Mouse (Mus musculus): ENCODE results near the gene Slc6a19. TPM values are rescaled to one million over a fixed set of nuclear protein-coding genes. Genes with fewer than 3 reads are reported as not detected.

Gene Slc6a19
- polyA plus RNA-seq, 1 experiment from 2014 or later, result not detected

DNA sequence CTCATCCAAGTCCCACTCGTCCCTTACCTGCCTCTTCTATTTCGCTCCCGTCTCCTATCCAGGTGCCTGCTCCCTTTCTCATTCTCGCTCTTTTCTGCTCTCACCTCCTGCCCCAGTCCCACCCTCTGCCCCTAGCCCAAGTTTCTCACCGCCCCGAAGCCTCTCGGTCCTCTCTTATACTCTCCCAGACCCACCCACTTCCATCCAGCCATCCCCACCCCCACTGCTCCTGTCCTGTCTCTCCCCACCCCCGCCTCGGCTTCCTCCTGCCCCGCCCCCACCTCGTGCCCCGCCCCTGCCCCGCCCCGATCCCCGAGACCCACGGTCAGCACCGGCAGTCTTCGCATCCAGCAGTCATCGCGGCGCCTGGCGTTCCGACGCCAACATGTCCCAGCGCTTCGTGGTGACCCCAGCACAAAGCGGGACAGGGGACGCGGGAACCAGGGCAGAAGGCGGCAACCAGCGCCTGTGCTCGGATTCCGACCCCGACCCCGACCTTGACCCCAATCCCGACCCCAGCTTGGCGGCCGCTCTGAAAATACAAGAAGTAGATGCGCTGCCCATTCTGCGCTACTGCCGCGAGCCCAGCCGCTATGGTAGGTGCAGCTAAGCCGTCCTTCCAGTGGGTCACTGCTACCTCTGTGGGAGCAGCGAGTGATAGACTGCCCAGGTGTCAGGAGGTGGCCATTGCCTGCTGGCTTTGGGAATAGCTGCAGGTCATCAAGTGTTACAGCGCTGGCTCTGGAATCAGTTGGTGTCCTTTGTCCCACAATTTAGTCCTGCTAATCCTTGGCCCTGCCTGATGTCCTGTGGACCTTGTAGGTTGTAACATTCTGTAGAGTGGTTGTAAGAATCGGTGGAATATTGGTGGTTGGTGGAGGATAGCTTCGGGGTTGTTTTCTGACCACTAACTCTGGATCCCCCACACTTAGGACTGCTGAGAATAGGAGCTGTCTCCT lies 28.4 kb upstream of the Slc6a19 start, which contains the start of gene Slc12a7:
Gene Slc12a7, plus strand, starts transcription at position 353 of the 959 bp plus-strand sequence.
- WGBS, result 5% methylated on average over 48 of the region's 48 CpGs
- Histone ChIP-seq H3K9ac (replicated peaks) (peak within 1 kb of the TSS; percentile 52; the same call in 1 of the 2 replicates), H3K4me1 (replicated peaks) (peaks cover 22% of the 10 kb centered on the region), H3K4me2 (peak within 1 kb of the TSS; percentile 86), H3K9me3 (no peaks in the 10 kb centered on the region), H3K27me3 (peaks cover 28% of the 10 kb centered on the region), H3K4me3 (replicated peaks) (peak within 1 kb of the TSS; percentile 45), H3K27ac (no peak within 1 kb of the TSS), H3K36me3 (no peaks in the 10 kb centered on the region)
- peak; percentile 53; the same call in 1 of the 2 replicates for ATAC-seq (ENCODE audit: insufficient number of reproducible peaks, insufficient read depth, low FRiP score, low TSS enrichment, low read depth)

DNA sequence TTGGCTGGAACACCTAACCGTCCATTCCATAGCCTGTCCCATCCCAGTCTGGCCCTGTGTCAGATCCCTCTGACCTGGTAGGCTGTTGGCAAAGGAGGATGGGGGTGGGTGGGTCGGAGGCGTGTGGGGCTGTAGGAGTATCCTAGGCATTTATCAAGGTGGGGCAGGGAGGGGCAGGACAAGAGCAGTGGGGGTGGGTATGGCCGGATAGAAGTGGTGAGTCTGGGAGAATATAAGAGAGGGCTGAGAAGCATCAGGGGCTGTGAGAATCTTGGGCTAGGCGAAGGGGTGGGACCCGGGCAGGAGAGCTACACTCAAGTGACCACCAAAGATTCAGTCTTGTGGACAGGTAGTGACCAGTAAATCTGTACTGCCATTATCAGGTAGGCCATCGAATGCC lies 27.6 kb upstream of the Slc6a19 start:
- Histone ChIP-seq H3K27ac (no peak overlapping the region), H3K4me3 (replicated peaks) (peak overlapping the region; percentile 45), H3K4me2 (peak overlapping the region; percentile 86), H3K9me3 (no peaks in the 10 kb centered on the region), H3K27me3 (peaks cover 28% of the 10 kb centered on the region), H3K36me3 (no peaks in the 10 kb centered on the region), H3K4me1 (replicated peaks) (peaks cover 22% of the 10 kb centered on the region), H3K9ac (replicated peaks) (peak overlapping the region; percentile 52; the same call in 1 of the 2 replicates)
- ATAC-seq (ENCODE audit: insufficient number of reproducible peaks, insufficient read depth, low FRiP score, low TSS enrichment, low read depth), result peak; percentile 21; the same call in 1 of the 2 replicates
- WGBS, result 64% methylated on average over 7 of the region's 7 CpGs

DNA sequence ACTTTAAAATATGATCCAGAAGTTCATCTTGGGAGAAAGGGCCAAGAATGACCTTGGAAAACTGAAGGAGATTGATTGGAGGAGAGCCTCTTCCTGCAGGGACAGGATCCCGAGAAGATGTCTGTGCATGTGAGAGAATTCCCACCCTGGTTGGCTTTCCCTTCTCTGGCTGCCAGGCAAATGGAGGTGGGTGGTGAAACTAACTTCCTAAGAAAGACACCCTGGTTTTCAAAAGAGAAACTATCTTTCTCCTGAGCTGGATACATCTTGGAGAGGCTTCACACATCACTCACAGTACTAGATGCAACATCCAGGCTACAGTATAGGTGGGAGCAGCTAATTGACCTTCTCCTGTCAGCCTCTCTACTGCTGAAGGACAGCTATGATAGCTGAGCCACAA lies 26.2 kb upstream of the Slc6a19 start:
- WGBS, result 50% methylated on average over 1 of the region's 1 CpGs
- peaks cover 28% of the 10 kb centered on the region for H3K27me3 ChIP-seq
- H3K36me3 ChIP-seq, result no peaks in the 10 kb centered on the region
- H3K4me2 ChIP-seq, result no peak overlapping the region
- H3K4me3 ChIP-seq (replicated peaks), result no peak overlapping the region
- peaks cover 22% of the 10 kb centered on the region for H3K4me1 ChIP-seq (replicated peaks)
- no peaks in the 10 kb centered on the region for H3K9me3 ChIP-seq
- H3K9ac ChIP-seq (replicated peaks), result no peak overlapping the region
- no peak overlapping the region for H3K27ac ChIP-seq
- ATAC-seq (ENCODE audit: insufficient number of reproducible peaks, insufficient read depth, low FRiP score, low TSS enrichment, low read depth), result no peak

DNA sequence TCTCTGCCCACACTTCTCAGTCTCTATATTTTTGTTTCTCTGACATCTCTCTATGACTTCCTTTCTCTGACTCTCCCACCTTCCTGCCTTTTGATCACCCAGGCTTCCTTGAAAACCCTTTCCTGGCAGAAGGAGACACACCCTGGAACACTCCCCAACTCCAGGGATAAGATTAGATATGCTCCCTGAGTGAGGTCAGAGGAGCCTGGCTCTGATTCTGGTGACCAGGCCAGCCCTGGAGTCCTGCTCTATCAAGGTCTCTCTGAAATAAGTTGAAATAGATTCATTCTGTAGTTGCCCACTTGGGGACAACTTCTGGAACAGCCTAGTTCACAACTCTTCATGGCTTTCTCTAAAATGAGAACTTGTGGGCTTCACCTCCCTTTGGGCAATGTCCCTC lies 24.0 kb upstream of the Slc6a19 start:
- Histone ChIP-seq H3K9ac (replicated peaks) (no peak overlapping the region), H3K36me3 (no peaks in the 10 kb centered on the region), H3K9me3 (no peaks in the 10 kb centered on the region), H3K4me2 (no peak overlapping the region), H3K4me1 (replicated peaks) (peaks cover 11% of the 10 kb centered on the region), H3K27ac (no peak overlapping the region), H3K4me3 (replicated peaks) (no peak overlapping the region), H3K27me3 (peaks cover 17% of the 10 kb centered on the region)
- ATAC-seq (ENCODE audit: insufficient number of reproducible peaks, insufficient read depth, low FRiP score, low TSS enrichment, low read depth), result no peak

DNA sequence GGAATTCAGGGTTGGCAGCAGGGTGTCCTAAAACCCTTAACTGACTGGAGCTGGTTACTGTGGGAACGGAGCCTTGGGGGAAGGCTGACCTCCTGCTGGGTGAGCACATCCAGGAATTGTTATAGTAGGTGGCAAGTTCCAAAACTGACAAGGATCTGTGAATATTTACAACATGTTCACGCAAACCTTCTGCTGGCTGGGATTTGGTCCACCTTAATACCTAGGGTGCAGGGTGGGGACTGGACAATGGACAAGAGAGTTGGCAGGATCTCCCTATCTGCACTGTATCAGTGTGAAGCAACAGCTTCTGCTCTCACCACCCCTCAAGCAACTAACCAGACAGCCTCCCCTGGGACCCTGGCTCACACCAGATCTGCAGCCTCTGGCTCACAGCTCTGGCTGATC lies 23.0 kb upstream of the Slc6a19 start:
- Histone ChIP-seq H3K4me2 (no peak overlapping the region), H3K9me3 (no peaks in the 10 kb centered on the region), H3K9ac (replicated peaks) (no peak overlapping the region), H3K36me3 (no peaks in the 10 kb centered on the region), H3K27me3 (peaks cover 7% of the 10 kb centered on the region), H3K27ac (no peak overlapping the region), H3K4me1 (replicated peaks) (peaks cover 7% of the 10 kb centered on the region), H3K4me3 (replicated peaks) (no peak overlapping the region)
- ATAC-seq (ENCODE audit: insufficient number of reproducible peaks, insufficient read depth, low FRiP score, low TSS enrichment, low read depth), result no peak
- whole genome bisulfite sequencing, result 26% methylated on average over 2 of the region's 2 CpGs

DNA sequence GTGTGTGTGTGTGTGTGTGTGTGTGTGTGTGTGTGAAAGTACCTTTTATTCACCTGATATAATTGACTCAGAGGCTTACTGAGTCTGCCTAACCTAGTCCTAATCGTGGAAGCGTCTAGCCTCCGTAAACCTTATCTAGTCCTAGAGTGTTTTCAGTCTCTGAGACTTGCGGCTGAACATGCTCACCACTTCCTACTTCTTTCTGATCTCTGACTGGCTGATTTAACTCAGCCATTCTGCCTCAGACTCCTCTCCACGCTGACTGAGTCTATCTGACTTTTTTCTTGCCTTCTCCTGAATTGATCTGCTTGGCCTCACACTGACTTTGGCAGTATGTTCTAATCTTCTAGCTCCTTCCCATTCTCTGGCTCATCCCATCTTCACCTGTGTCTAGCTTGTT lies 20.6 kb upstream of the Slc6a19 start:
- Histone ChIP-seq H3K4me1 (replicated peaks) (no peaks in the 10 kb centered on the region; the same call in 1 of the 2 replicates), H3K9me3 (no peaks in the 10 kb centered on the region), H3K36me3 (no peaks in the 10 kb centered on the region), H3K4me3 (replicated peaks) (no peak overlapping the region), H3K9ac (replicated peaks) (no peak overlapping the region), H3K4me2 (no peak overlapping the region), H3K27me3 (no peaks in the 10 kb centered on the region), H3K27ac (no peak overlapping the region)
- ATAC-seq (ENCODE audit: insufficient number of reproducible peaks, insufficient read depth, low FRiP score, low TSS enrichment, low read depth), result no peak
- WGBS, result 77% methylated on average over 5 of the region's 5 CpGs

DNA sequence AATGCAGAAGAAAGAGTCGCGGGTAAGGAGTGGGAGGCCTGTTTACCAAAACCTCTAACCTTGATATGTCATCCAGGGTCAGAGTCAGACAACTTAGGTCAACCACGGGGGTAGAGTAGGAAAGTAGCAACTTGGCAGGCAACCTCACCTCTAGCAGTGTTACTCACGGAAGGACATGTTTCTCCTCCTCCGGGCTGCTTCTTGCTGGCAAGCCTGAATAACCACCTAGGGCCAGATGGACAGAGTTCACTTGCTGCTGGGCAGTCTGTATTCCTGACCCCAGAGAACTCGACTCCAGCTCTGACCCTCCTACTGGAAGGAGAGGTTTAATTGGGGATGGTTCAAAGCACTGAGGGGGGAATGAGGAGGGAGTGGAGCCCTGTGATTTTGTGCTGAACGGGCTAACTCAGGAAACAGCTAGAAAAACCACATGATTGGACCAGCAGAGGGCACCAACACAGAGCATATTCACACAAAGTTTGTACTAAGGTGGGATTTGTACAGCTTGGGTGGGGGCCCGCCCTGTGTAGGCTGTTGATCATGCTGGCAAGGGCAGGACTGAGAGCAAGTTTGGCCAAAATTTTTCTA lies 18.5 kb upstream of the Slc6a19 start:
- Histone ChIP-seq H3K27ac (no peak overlapping the region), H3K4me2 (no peak overlapping the region), H3K36me3 (no peaks in the 10 kb centered on the region), H3K9me3 (no peaks in the 10 kb centered on the region), H3K4me1 (replicated peaks) (no peaks in the 10 kb centered on the region; the same call in 1 of the 2 replicates), H3K4me3 (replicated peaks) (no peak overlapping the region), H3K27me3 (no peaks in the 10 kb centered on the region), H3K9ac (replicated peaks) (no peak overlapping the region)
- WGBS, result 37% methylated on average over 8 of the region's 8 CpGs
- ATAC-seq (ENCODE audit: insufficient number of reproducible peaks, insufficient read depth, low FRiP score, low TSS enrichment, low read depth), result peak; percentile 66

DNA sequence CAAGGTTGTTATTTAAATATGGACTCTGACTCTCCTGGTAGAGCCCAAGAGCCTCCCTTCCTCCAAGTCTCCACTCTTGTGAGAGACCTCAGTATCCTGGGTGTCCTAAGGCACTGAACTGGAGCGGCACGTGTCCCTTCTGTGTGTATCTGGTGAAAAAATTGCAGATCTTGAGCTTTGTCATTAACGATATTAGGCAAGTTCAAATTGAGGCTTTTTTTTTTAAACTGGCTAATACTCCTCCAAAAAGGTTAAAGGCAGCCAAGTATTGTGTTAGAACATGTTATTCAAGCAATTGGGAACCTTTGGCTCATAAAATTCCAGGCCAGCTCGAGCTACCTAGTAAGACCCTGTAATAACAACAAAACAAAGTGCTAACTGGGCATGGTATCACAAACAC lies 15.6 kb upstream of the Slc6a19 start:
- Histone ChIP-seq H3K9me3 (no peaks in the 10 kb centered on the region), H3K27me3 (no peaks in the 10 kb centered on the region), H3K4me2 (no peak overlapping the region), H3K27ac (no peak overlapping the region), H3K9ac (replicated peaks) (no peak overlapping the region), H3K4me3 (replicated peaks) (no peak overlapping the region), H3K4me1 (replicated peaks) (no peaks in the 10 kb centered on the region), H3K36me3 (no peaks in the 10 kb centered on the region)
- ATAC-seq (ENCODE audit: insufficient number of reproducible peaks, insufficient read depth, low FRiP score, low TSS enrichment, low read depth), result no peak
- WGBS, result 80% methylated on average over 4 of the region's 4 CpGs

DNA sequence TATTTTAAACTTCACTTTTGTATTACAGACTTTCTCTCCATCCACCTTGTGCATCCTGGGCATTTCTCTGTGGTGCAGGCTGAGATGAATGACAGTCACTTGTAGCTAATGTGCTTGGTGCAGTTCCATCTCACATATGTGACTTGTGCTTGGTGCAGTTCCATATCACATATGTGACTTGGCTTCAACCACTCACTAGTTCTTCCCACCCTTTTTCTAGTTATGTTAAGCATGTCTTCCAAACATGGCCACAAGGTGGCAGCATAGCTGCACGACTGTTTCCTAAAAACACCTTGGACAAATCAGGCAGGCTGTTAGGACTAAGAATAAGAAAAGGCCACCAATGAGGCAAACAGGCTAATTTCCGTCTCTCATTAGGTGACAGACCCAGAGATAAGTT lies 13.6 kb upstream of the Slc6a19 start:
- Histone ChIP-seq H3K9ac (replicated peaks) (no peak overlapping the region), H3K4me1 (replicated peaks) (no peaks in the 10 kb centered on the region), H3K9me3 (no peaks in the 10 kb centered on the region), H3K4me2 (no peak overlapping the region), H3K27ac (no peak overlapping the region), H3K36me3 (no peaks in the 10 kb centered on the region), H3K4me3 (replicated peaks) (no peak overlapping the region), H3K27me3 (no peaks in the 10 kb centered on the region)
- peak; percentile 63; the same call in 1 of the 2 replicates for ATAC-seq (ENCODE audit: insufficient number of reproducible peaks, insufficient read depth, low FRiP score, low TSS enrichment, low read depth)
- WGBS, result 1% methylated on average over 2 of the region's 2 CpGs

DNA sequence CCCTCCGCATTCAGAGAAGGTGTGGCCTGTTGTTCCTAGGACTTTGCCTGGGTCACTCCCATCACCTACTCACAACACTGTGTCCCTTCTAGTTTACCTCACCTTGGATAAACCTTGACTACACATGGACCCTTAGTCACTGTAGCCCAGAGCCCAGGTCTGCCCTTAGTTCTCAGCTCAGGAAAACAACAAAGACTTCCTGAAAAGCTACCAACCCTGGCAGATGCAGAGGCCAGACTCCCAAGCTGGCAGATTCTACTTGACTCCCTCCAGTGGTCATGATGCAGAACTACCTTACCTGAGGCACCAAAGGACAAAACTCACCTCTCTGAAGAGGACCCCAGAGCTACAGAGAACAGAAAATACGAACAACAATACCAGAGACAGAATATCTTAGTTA lies 9.4 kb upstream of the Slc6a19 start:
- Histone ChIP-seq H3K4me1 (replicated peaks) (no peaks in the 10 kb centered on the region), H3K27ac (no peak overlapping the region), H3K9ac (replicated peaks) (no peak overlapping the region), H3K36me3 (no peaks in the 10 kb centered on the region), H3K27me3 (no peaks in the 10 kb centered on the region), H3K9me3 (no peaks in the 10 kb centered on the region), H3K4me2 (no peak overlapping the region), H3K4me3 (replicated peaks) (no peak overlapping the region)
- 78% methylated on average over 2 of the region's 2 CpGs for WGBS
- ATAC-seq (ENCODE audit: insufficient number of reproducible peaks, insufficient read depth, low FRiP score, low TSS enrichment, low read depth), result no peak

DNA sequence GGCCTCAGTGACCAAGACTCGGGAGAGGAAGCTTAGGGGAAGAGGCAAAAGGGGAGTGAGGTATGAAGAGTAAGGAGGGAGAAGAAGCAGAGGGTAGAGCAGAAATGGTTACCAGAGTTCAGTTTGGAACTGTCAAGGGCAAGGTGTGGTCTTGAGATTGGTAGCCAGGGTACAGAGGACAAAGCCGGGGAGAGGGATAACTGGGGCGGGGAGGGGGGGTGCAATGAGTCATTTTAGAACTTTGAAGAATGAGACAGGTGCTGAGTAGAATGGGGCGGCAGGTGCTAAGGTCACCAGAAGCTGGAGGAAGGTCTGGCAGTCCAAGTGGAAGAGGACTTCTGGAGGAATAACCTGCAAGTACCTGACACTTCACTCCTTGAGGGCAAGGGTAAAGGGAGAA lies 8.5 kb upstream of the Slc6a19 start:
- WGBS, result 77% methylated on average over 4 of the region's 4 CpGs
- Histone ChIP-seq H3K27me3 (no peaks in the 10 kb centered on the region), H3K9me3 (no peaks in the 10 kb centered on the region), H3K4me2 (no peak overlapping the region), H3K4me1 (replicated peaks) (no peaks in the 10 kb centered on the region), H3K9ac (replicated peaks) (no peak overlapping the region), H3K36me3 (no peaks in the 10 kb centered on the region), H3K4me3 (replicated peaks) (no peak overlapping the region), H3K27ac (no peak overlapping the region)
- ATAC-seq (ENCODE audit: insufficient number of reproducible peaks, insufficient read depth, low FRiP score, low TSS enrichment, low read depth), result no peak
